Mouse (Mus musculus): ENCODE data around the gene Sema6d. TPM values are rescaled to one million over a fixed set of nuclear protein-coding genes. Genes with fewer than 3 reads are reported as not detected.

The Sema6d gene
- polyA plus RNA-seq, 1 experiment from 2014 or later, result 16.0 TPM

DNA sequence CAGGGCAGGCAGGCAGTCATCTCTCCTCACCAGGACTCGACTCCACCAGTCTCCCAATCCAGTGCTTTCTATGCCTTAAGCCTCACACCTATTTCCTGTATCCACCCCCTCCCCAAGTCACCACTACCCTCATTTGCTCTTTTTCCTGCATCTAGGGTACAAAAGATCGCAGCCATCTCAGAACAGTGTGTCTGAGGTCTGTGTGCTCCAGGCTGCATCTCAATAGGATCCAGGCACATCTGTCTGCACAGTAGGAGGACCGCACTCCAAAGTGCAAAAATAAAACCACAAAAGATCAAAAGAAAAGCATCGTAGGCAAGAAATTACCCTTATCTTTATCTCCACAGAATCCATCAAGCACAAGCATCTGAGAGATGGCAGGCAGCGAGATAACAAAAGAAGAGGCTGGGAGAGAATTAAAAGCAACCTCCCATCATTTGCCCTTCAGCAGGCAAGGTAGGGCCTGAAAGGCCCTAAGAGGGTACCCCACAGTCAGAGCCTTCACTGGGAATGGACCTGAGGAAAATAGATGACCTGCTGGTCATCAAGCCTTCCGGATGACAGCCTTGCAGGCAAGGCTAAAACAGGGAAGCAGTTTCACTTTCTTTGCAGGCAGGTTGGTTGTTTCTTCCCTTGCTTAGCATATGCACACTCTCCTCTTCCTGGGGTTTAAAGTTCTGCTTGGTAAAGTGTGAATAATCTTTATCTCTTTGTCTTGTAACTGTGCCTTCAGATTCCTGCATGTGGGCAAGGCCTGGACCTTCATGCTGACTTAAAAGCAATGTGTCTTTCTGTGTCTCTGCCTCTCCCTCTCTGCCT, 145.7 kb downstream of the Sema6d start:
- Histone ChIP-seq H3K36me3 (ENCODE audit: control insufficient read depth, insufficient read depth, low read length) (no peaks in the 10 kb centered on the region), H3K9ac (replicated peaks; ENCODE audit: low read depth, low read length) (no peak overlapping the region), H3K27ac (ENCODE audit: low read length) (no peak overlapping the region), H3K4me1 (ENCODE audit: control insufficient read depth, insufficient read depth, low read length) (no peaks in the 10 kb centered on the region), H3K9me3 (ENCODE audit: control insufficient read depth, low read depth, low read length) (no peaks in the 10 kb centered on the region), H3K27me3 (ENCODE audit: control insufficient read depth, insufficient read depth, low read length) (no peaks in the 10 kb centered on the region), H3K4me2 (replicated peaks; ENCODE audit: low read depth, low read length) (no peak overlapping the region), H3K4me3 (ENCODE audit: low read depth, low read length) (no peak overlapping the region)
- no peak for ATAC-seq (ENCODE audit: insufficient number of reproducible peaks, insufficient read depth, low FRiP score, low read depth)
- WGBS, result 45% methylated on average over 6 of the region's 6 CpGs

DNA sequence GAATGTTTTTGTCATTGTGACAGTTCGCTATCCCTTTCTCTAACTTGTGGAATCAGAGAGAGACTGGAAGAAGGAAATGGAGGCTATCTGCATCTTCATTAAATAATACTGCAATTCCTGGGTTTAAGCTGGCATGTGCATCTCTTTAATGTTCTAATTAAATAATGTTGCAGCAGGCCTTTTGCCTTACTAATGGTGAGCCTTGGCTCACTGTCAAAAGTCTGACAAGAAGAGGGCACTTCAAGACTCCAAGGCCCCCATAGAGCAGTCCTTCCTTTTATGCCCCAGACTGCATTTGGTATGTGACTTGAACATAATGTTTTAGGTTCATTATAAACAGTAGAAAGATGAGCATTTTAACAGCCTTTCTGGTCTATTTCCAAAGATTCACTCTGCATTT, 147.1 kb downstream of the Sema6d start:
- no peak for ATAC-seq (ENCODE audit: insufficient number of reproducible peaks, insufficient read depth, low FRiP score, low read depth)
- Histone ChIP-seq H3K27me3 (ENCODE audit: control insufficient read depth, insufficient read depth, low read length) (no peaks in the 10 kb centered on the region), H3K9ac (replicated peaks; ENCODE audit: low read depth, low read length) (no peak overlapping the region), H3K9me3 (ENCODE audit: control insufficient read depth, low read depth, low read length) (no peaks in the 10 kb centered on the region), H3K36me3 (ENCODE audit: control insufficient read depth, insufficient read depth, low read length) (no peaks in the 10 kb centered on the region), H3K4me2 (replicated peaks; ENCODE audit: low read depth, low read length) (no peak overlapping the region), H3K27ac (ENCODE audit: low read length) (no peak overlapping the region), H3K4me3 (ENCODE audit: low read depth, low read length) (no peak overlapping the region), H3K4me1 (ENCODE audit: control insufficient read depth, insufficient read depth, low read length) (no peaks in the 10 kb centered on the region)
- 79% methylated on average over 1 of the region's 1 CpGs for WGBS

DNA sequence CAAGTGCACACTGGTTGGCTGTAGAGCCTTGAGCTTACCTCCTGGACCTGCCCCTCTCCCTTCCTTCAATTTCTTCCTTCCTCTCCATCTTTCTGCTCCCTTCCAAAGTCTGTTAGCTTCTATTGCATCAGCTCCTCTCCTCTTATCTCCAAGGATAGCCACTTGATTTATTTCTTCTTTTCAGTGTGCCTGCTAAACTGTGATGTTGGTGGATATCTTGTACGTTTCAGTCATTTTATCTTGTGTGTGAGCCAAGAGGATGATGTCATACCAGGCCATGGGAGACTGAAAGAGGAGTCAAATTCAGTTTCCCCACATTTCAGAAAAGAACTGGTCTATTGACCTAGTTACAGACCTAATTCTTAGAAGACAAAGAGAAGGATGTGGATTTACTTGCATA, 153.8 kb downstream of the Sema6d start:
- H3K4me2 ChIP-seq (replicated peaks; ENCODE audit: low read depth, low read length), result no peak overlapping the region
- peaks cover 7% of the 10 kb centered on the region; the same call in 1 of the 2 replicates for H3K4me1 ChIP-seq (ENCODE audit: control insufficient read depth, insufficient read depth, low read length)
- no peak overlapping the region for H3K27ac ChIP-seq (ENCODE audit: low read length)
- no peak overlapping the region for H3K9ac ChIP-seq (replicated peaks; ENCODE audit: low read depth, low read length)
- H3K9me3 ChIP-seq (ENCODE audit: control insufficient read depth, low read depth, low read length), result no peaks in the 10 kb centered on the region
- H3K4me3 ChIP-seq (ENCODE audit: low read depth, low read length), result no peak overlapping the region
- 44% methylated on average over 1 of the region's 1 CpGs for WGBS
- H3K27me3 ChIP-seq (ENCODE audit: control insufficient read depth, insufficient read depth, low read length), result no peaks in the 10 kb centered on the region
- no peaks in the 10 kb centered on the region for H3K36me3 ChIP-seq (ENCODE audit: control insufficient read depth, insufficient read depth, low read length)
- no peak for ATAC-seq (ENCODE audit: insufficient number of reproducible peaks, insufficient read depth, low FRiP score, low read depth)

DNA sequence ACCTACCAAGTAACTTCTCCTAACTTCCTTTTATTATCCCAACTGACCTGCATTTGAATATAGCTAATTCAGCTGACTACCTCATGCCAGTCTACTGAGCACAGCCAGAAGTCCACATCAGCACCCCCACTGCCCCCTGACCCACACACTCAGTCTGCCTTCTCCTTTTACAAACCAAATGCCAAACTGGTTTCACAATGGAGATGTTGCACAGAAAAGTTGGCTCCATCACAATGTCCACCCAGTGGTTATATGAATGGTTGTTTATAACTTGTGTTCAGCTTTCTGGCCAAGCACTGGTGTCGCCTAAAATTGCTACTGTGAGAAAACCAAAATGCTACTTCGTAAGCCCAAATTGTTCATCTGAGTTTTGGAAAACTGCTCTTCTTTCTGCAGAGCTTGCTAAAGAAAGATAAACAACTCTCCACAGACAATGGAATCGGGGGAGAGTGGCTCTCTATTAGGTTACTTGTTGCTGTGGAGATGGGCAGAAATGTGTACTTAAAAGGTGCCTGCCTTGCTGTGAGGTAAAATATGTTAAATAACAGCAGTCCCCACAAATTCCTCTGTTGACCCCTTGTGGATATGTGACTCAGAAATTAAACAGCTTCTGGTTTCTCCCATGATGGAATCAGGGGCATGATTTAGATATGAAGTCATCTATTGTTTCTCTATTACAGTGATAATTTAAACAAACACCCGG, 154.9 kb downstream of the Sema6d start:
- Histone ChIP-seq H3K36me3 (ENCODE audit: control insufficient read depth, insufficient read depth, low read length) (no peaks in the 10 kb centered on the region), H3K9ac (replicated peaks; ENCODE audit: low read depth, low read length) (no peak overlapping the region), H3K4me1 (ENCODE audit: control insufficient read depth, insufficient read depth, low read length) (peaks cover 7% of the 10 kb centered on the region; the same call in 1 of the 2 replicates), H3K27ac (ENCODE audit: low read length) (no peak overlapping the region), H3K27me3 (ENCODE audit: control insufficient read depth, insufficient read depth, low read length) (no peaks in the 10 kb centered on the region), H3K4me2 (replicated peaks; ENCODE audit: low read depth, low read length) (no peak overlapping the region), H3K4me3 (ENCODE audit: low read depth, low read length) (no peak overlapping the region), H3K9me3 (ENCODE audit: control insufficient read depth, low read depth, low read length) (no peaks in the 10 kb centered on the region)
- WGBS, result 31% methylated on average over 4 of the region's 4 CpGs
- ATAC-seq (ENCODE audit: insufficient number of reproducible peaks, insufficient read depth, low FRiP score, low read depth), result no peak

DNA sequence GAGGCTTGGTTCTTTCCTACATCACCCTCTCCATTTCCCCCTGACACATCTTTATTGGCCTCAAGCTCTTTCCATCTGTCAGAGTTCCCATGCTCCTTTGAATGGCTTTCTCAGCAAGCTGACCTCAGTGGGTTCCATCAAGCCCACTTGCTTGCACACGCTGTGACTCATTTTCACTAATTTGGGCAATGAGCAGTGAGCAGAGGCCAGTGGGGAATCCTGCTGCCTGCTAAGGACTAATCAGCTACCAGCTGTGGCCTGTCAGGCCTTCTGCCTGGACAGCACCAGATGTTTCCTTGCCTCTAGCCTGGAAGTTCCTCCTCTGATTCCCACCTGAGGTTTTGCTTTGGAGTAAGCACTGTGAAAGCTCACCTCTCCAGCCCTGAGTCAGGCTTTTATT, 168.3 kb downstream of the Sema6d start:
- Histone ChIP-seq H3K9me3 (ENCODE audit: control insufficient read depth, low read depth, low read length) (no peaks in the 10 kb centered on the region), H3K4me2 (replicated peaks; ENCODE audit: low read depth, low read length) (no peak overlapping the region), H3K4me3 (ENCODE audit: low read depth, low read length) (no peak overlapping the region), H3K36me3 (ENCODE audit: control insufficient read depth, insufficient read depth, low read length) (no peaks in the 10 kb centered on the region), H3K27me3 (ENCODE audit: control insufficient read depth, insufficient read depth, low read length) (no peaks in the 10 kb centered on the region), H3K27ac (ENCODE audit: low read length) (no peak overlapping the region), H3K9ac (replicated peaks; ENCODE audit: low read depth, low read length) (no peak overlapping the region), H3K4me1 (ENCODE audit: control insufficient read depth, insufficient read depth, low read length) (no peaks in the 10 kb centered on the region)
- ATAC-seq (ENCODE audit: insufficient number of reproducible peaks, insufficient read depth, low FRiP score, low read depth), result no peak
- WGBS, result 27% methylated on average over 1 of the region's 1 CpGs

DNA sequence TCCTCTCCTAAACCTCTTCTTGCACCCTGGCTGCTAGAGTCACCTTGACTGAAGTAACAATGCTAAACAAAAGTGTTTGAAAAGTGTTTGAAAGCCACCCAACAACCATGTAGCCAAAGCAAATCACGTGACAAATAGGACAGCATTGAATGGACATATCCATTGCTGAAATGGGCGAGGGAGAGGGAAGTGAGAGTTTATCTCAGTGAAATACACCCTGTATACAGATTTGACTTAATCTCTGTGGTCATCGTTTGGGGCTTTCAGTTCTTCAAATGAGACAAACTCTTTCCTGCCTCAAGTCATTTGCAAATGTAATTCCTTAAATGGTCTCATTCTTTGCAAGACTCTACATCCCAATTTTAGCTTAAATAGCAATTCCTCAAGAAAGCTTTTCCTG, 174.5 kb downstream of the Sema6d start:
- ATAC-seq (ENCODE audit: insufficient number of reproducible peaks, insufficient read depth, low FRiP score, low read depth), result no peak
- Histone ChIP-seq H3K4me3 (ENCODE audit: low read depth, low read length) (no peak overlapping the region), H3K27me3 (ENCODE audit: control insufficient read depth, insufficient read depth, low read length) (no peaks in the 10 kb centered on the region), H3K9me3 (ENCODE audit: control insufficient read depth, low read depth, low read length) (no peaks in the 10 kb centered on the region), H3K9ac (replicated peaks; ENCODE audit: low read depth, low read length) (no peak overlapping the region), H3K36me3 (ENCODE audit: control insufficient read depth, insufficient read depth, low read length) (no peaks in the 10 kb centered on the region), H3K4me1 (ENCODE audit: control insufficient read depth, insufficient read depth, low read length) (no peaks in the 10 kb centered on the region), H3K4me2 (replicated peaks; ENCODE audit: low read depth, low read length) (no peak overlapping the region), H3K27ac (ENCODE audit: low read length) (no peak overlapping the region)
- 81% methylated on average over 3 of the region's 3 CpGs for WGBS

DNA sequence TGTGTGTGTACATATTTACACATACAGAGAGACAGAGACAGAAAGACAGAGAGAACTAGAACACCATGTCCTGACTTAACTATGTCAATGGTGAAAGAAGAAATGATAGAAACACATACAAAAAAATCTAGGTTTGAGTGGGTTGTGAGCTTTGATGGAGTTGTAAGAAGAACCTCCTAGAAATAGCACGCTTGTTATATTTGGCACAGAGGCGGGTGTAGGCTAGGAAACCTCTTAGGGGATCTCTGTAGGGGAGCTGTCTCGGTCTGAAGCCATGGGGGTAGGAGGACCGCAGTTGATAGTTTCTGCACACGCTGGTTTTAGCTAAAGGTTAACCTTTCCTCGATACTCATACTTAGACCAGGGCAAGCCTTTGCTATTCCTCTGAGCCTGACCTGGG, 181.4 kb downstream of the Sema6d start:
- no peaks in the 10 kb centered on the region for H3K4me1 ChIP-seq (ENCODE audit: control insufficient read depth, insufficient read depth, low read length)
- H3K9me3 ChIP-seq (ENCODE audit: control insufficient read depth, low read depth, low read length), result no peaks in the 10 kb centered on the region
- no peaks in the 10 kb centered on the region for H3K27me3 ChIP-seq (ENCODE audit: control insufficient read depth, insufficient read depth, low read length)
- no peak overlapping the region for H3K9ac ChIP-seq (replicated peaks; ENCODE audit: low read depth, low read length)
- no peak overlapping the region for H3K27ac ChIP-seq (ENCODE audit: low read length)
- ATAC-seq (ENCODE audit: insufficient number of reproducible peaks, insufficient read depth, low FRiP score, low read depth), result no peak
- H3K36me3 ChIP-seq (ENCODE audit: control insufficient read depth, insufficient read depth, low read length), result no peaks in the 10 kb centered on the region
- WGBS, result 87% methylated on average over 6 of the region's 6 CpGs
- no peak overlapping the region for H3K4me3 ChIP-seq (ENCODE audit: low read depth, low read length)
- H3K4me2 ChIP-seq (replicated peaks; ENCODE audit: low read depth, low read length), result no peak overlapping the region

DNA sequence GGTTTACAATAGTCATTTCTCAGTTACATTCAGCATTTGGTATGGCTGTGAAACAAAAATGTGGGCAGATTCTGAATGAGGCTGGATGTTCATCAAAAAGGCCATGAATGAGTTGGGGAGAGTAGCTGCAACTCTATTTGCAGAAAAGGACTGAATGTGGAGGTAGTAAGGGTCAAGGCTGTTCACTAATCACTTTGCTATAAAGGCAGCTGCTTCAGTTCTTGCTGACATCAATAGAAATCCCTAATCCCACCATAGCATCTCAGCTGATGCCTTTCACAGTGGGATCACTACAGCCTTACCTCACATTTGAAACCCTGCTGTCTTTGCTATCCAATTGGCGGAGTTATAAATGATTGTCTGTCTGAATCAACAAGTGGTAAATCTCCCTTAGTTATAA, 187.7 kb downstream of the Sema6d start:
- Histone ChIP-seq H3K4me1 (ENCODE audit: control insufficient read depth, insufficient read depth, low read length) (no peaks in the 10 kb centered on the region), H3K36me3 (ENCODE audit: control insufficient read depth, insufficient read depth, low read length) (no peaks in the 10 kb centered on the region), H3K9me3 (ENCODE audit: control insufficient read depth, low read depth, low read length) (no peaks in the 10 kb centered on the region), H3K4me3 (ENCODE audit: low read depth, low read length) (no peak overlapping the region), H3K9ac (replicated peaks; ENCODE audit: low read depth, low read length) (no peak overlapping the region), H3K27me3 (ENCODE audit: control insufficient read depth, insufficient read depth, low read length) (no peaks in the 10 kb centered on the region), H3K4me2 (replicated peaks; ENCODE audit: low read depth, low read length) (no peak overlapping the region), H3K27ac (ENCODE audit: low read length) (no peak overlapping the region)
- ATAC-seq (ENCODE audit: insufficient number of reproducible peaks, insufficient read depth, low FRiP score, low read depth), result no peak
- WGBS, result 72% methylated on average over 1 of the region's 1 CpGs
